Mouse (Mus musculus) lung, postnatal 0 days (tissue): ENCODE measurements around the gene Gm13272.
A peak's percentile ranks its signal among the peaks of the same experiment; 100 is the strongest.
"Not testable (repeated sequence)": the region's sequence is repeated elsewhere in the genome, so short reads cannot be mapped to it uniquely, and the experiment has no call there.

ENCODE experiments used
- CTCF ChIP-seq: IDR thresholded peaks from 2 replicates; pipeline ENCODE4 v1.5.1; 2016; ENCODE audit warnings: antibody characterized with exemption, mild to moderate bottlenecking
- EP300 ChIP-seq: IDR thresholded peaks from 2 replicates; pipeline ENCODE4 v1.6.1; 2016; ENCODE audit warnings: antibody characterized with exemption, mild to moderate bottlenecking, control low read depth

- TF ChIP-seq EP300: not testable (repeated sequence)
- peak; percentile 49 for TF ChIP-seq CTCF
Measured at GRCm38 (mm10) chr4:88793936-88794675, 14.5 kb downstream of the Gm13272 start, which contains the start of gene Gm13275.
